Mouse (Mus musculus) ES-Bruce4 (cell line): ENCODE measurements around the gene Ung.

ENCODE experiments used
- CTCF ChIP-seq: IDR thresholded peaks from one replicate; pipeline ENCODE4 v1.8.1; 2011; ENCODE audit warnings: low read depth, low read length
- POLR2A ChIP-seq: IDR thresholded peaks from one replicate; pipeline ENCODE4 v1.8.1; 2011; ENCODE audit warnings: low read length; ENCODE audit not compliant: insufficient read depth

- no peak for TF ChIP-seq CTCF
- TF ChIP-seq POLR2A = no peak
Measured at GRCm38 (mm10) chr5:114085501-114085900, 44.7 kb upstream of the Ung start.
